Mouse (Mus musculus): ENCODE measurements at regions not wholly inside any gene's neighbourhood (a gene's known extent, or its start where the extent isn't known, plus 50 kb on each side); places are given as distances from the start of the nearest gene placed in this dataset.

DNA sequence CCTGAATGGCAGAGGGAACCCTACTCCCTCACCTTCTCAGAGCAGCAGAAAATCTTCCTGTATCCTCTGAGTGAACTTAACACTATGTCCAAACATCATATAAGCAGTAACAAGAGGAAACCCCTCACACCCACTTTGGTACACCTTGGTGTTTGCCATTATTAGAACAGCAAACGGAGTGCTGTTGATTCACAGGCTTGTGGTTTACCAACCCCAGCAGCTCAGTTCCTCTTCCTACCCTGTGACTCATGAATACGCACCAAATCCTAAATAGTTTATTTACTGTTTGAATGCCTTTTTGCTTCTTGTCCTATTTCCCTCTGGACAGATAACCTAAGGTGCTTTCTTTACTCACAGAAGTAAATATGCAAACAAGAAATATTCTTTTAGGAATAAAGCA is 233.3 kb downstream of the Foxa2 start:
- DNase-seq (ENCODE audit: low spot score), result no peak

DNA sequence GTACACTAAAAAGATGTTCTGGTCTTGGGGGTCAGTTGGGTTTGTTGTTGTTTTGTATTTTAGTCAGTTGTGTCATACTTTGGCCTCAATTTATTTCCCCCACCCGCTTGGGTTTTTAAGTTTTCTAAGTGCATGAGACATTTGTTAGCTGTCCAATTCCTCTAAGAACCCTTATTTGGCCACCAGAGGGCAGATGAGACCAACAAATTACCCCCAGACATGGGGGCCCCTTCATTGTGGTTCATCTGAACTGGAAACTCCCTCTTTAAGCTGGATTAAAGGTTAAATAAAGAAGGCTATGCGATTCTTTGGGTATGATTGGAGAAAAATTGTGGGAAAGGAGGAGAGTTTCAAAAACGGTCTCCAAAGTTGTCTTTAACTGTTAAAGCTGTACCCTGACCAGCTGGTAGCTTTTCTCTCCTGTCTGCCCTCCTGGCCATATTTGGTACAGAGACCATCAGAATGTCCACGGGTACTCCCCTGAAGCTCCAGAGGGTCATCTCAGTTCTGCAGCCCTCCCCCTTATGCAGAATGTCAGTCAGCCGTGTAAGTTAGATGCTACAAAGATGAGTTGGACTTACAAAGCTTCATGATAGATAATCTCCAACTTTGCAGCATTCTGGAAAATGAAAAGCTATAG is 238.6 kb downstream of the Foxa2 start:
- peak; percentile 25 for DNase-seq (ENCODE audit: low spot score)

GRCm38 (mm10) chr2:147803102-147803501 is 243.7 kb downstream of the Foxa2 start:
- peak; percentile 7 for DNase-seq (ENCODE audit: low spot score)

- no peak for DNase-seq (ENCODE audit: low spot score)
These were observed 255.3 kb downstream of the Foxa2 start for GRCm38 (mm10) chr2:147791434-147791833.

DNA sequence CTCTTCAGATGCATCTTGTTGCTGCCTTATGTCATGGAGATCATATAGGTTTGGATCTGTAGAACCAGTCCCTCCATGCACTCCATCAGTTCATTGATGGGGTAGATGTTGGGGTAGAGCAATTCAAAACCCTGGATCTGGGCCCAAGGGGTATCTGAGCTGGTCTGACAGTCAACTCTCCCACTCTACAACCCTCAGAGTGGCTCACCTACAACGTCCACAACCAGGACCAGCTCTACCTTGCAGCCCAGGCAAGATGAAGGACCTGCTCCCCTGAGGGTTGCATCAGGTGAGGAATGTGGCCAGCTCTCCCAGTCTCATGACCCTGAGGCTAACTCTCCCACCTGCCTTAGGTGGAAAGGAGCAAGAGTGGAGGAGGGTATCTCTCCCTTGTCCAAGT is 256.9 kb downstream of the Foxa2 start:
- DNase-seq (ENCODE audit: low spot score), result no peak

DNA sequence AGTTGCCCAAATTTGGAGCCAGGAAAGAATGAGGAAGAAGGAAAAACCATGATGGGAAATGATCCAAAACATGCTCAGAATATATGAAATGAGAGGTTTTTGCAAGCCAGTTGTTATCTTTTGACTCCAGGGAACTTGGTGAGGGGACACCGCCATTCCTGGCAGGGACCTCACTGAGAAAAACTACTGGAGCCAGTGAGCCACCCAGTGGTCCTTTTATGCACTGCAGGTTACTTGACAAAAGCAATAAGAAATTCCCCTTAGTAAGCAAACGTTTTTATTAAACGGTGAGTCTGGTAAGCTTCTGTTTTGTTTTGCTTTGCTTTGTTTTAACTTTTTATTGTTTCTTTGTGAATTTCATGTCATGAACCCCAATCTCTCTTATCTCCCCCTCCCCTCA is 257.5 kb downstream of the Foxa2 start:
- DNase-seq (ENCODE audit: low spot score), result peak; percentile 29

DNA sequence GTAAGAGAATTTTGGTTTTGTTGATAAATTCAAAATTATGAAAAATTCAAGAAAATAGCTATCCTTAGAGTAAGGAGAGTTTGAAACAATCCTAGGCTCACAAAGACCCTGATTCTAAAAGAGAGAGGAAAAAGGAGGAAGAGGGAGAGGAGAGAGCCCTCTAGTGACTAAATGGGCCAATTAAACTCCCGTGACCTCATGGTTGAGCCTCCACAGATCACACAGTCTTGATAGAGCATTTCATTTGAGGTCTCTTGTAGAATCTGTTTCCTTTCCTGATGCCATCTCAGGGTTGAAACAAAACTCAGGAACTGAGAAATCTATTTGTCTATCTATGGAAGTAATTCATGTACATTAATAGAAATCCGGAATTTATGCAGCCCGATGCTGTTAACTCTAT is 258.8 kb downstream of the Foxa2 start:
- DNase-seq (ENCODE audit: low spot score), result no peak

GRCm38 (mm10) chr2:147782496-147782895 is 264.3 kb downstream of the Foxa2 start:
- DNase-seq (ENCODE audit: low spot score), result no peak

DNA sequence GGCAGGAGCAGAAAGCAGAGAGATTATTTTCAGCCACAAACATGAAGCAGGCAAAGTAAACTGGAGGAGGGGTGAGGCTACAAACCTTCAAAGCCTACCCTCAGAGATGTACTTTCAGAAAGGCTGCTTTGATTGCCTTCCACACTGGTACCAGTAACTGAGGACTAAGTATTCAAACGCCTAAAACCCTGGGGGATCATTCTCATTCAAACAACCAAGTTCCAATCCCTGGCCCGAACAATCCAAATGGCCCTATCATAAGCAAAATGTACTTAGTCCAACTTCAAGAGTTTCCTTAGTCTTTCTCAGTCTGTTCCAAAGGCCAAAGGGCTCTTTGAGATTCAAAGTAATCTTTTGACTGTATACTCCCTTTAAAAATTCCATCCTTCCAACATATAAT is 270.5 kb downstream of the Foxa2 start:
- no peak for DNase-seq (ENCODE audit: low spot score)

DNA sequence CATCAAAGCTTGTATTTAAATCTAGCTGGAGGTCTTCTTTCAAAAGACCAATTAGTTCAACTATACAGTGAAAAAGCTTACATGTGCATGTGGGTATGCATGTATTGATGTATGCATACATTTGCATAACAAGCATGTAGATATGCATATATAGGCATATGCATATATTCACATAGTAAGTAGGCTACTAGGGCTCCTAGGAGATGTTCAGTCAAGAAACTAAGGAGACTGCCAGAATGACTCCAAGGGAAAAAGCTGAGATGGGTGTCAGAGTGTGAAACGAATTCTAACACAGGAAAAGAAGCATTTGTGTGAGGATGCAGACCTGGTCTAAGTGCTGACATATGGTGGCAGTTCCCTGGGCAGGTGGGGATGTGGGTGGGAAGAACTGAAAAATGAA is 274.2 kb downstream of the Foxa2 start:
- no peak for DNase-seq (ENCODE audit: low spot score)

DNA sequence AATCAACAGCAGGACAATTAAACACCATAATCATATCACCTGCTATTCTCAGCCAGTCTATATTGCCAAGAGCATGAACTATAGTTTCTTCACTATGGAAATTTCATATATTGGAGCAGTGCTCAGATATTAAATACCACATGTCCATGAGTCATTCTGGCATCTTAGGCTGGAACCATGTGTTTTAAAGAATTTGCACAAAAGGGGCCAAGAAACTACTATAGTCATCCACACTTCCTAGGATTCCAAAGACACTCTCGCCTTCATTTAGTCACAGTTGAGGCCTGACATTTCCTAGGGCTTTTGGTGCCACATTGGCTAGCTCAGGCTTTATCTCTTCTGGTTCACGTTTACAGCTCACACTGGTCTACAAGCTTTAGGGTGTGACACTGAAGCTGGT is 293.7 kb downstream of the Foxa2 start:
- DNase-seq (ENCODE audit: low spot score), result no peak

GRCm38 (mm10) chr2:147751831-147752230 is 294.9 kb downstream of the Foxa2 start:
- DNase-seq (ENCODE audit: low spot score), result no peak

DNA sequence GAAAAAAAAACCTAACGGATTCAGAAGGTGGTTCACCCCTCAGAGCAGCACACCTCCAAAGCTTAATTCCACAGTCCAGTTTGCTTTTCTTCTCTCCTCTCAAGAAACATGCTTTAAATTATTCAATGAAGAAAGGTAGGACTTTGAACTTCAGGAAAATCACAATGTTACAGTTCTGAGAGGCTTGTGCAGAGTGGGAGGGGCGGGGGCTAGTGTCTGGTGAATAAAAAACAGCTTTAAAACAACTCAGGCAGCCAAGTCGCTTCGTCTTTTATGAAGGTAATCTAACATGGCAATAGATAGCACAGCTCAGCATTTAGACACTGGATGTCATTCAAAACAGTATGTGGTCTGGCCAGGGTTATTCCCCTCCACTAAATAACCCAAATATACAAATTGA is 298.8 kb downstream of the Foxa2 start:
- no peak for DNase-seq (ENCODE audit: low spot score)

GRCm38 (mm10) chr2:147743908-147744307 is 302.9 kb downstream of the Foxa2 start:
- no peak for DNase-seq (ENCODE audit: low spot score)

GRCm38 (mm10) chr2:147738307-147738872 is 308.4 kb downstream of the Foxa2 start:
- DNase-seq (ENCODE audit: low spot score), result peak; percentile 3

- DNase-seq (ENCODE audit: low spot score), result no peak
These were observed 319.4 kb downstream of the Foxa2 start for GRCm38 (mm10) chr2:147727396-147727795.

DNA sequence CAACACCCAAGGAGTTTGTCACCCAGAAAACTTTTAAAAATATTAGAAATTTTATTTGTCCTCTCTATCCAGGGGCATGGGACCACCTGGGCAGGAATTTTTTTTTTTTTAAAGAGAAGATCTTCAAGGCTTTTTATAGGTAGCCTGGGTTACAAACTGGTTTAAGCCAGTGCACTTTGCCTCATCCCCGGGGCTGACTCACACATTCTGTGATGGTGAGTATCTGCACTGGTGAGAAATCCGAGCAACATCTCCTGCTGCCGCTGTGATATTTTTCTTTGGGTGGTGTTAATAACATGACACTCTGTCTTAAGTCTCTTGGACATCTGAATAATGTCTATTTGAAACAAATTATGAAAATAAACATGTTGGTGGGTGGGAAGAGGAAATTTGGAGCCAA is 327.8 kb downstream of the Foxa2 start:
- no peak for DNase-seq (ENCODE audit: low spot score)

GRCm38 (mm10) chr2:147717484-147717947 is 329.3 kb downstream of the Foxa2 start:
- DNase-seq (ENCODE audit: low spot score), result no peak

DNA sequence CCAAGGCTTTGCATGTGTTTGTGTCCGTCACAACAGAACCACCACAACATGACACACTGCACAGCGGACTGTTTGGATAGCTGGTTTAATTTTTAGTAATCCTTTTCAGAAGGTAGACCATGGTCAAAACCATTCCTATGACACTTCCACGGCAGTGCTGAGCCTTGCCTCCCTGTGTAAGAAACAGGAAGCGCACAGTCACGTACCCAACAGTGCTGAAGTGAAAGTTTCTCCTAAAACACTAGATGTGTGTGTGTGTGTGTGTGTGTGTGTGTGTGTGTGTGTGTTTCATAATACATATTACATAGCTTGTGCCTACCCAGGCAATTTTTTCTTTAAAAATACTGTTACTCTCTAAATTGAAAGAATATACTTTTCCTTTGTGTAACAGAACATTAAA is 331.0 kb downstream of the Foxa2 start:
- DNase-seq (ENCODE audit: low spot score), result no peak

DNA sequence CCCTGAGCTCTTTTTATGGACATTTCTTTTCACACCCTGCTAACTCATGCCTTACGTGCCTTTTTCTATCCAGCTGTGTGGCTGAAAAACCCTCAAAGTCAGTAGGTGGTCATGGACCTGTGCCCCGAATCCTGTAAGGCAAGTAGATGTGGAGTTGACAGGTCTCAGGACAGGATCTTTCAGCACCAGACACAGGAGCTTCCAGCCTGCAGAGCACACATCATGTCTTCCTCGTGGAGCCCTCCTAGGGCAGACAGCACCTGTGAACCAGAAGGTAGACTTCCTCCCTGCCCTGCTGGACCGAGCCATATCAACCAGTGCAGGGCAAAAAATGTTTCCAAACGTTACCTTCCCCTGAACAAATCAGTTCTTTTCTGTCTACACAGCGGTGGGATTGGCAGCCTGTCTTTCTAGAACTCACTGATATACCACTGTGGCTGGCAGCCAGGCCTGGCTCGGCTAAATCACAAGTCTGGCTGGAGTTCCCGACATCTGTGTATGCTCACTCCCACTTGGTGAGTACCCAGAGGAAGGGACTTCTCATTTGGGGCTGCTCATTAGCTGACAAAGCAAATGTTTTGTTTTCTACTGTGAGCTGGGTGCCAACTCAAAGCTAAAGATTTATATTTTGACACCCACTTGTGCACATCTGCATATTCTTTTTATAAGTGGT is 336.0 kb downstream of the Foxa2 start:
- no peak for DNase-seq (ENCODE audit: low spot score)

GRCm38 (mm10) chr2:147709799-147710198 is 337.0 kb downstream of the Foxa2 start:
- DNase-seq (ENCODE audit: low spot score), result no peak

GRCm38 (mm10) chr2:147707156-147707555 is 339.6 kb downstream of the Foxa2 start:
- no peak for DNase-seq (ENCODE audit: low spot score)

- DNase-seq (ENCODE audit: low spot score), result no peak
These were observed 342.3 kb downstream of the Pax1 start for GRCm38 (mm10) chr2:147703981-147704380.

All from yolk sac, embryonic 10.5 days (tissue).